In the genomic region with DNA sequence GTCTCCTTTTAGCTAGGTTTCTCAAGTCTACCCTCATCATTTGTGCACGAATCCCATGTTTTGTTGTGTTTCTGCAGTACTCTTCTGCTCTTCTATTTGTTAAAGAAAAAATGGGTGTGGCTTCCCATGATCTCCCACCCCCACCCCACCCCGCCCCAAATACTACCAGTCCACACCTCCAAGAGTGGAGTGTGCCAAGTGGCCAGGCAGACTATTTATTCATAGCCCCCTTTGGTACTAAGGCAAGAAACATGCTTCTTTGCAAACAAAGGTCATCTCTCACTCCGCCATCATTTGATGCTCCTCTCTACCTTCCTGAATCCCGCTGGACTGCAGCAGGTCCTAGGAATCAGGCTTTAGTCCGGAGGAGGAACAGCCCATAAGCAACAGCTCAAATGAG, we compare ENCODE assay signal across 9 mouse cellular contexts. TPM values are rescaled to one million over a fixed set of nuclear protein-coding genes. Genes with fewer than 3 reads are reported as not detected.
DNase-seq lines count a peak whose midpoint lies in the region; ATAC-seq and TF ChIP-seq lines count a peak whose summit lies in the region.
"Had no signal": no experiment of that assay in that cellular context is flagged by ENCODE, and none has a peak within 500 bp of the region (broad histone marks: within the 10 kb centered on the region; RNA-seq: fewer than 3 reads in every experiment).

No protein-coding gene starts in this region.

- DNase-seq in lung, postnatal 0 days (ENCODE audit: low spot score), result no peak
- no peak for DNase-seq in lung, postnatal 36 days
- no peak for DNase-seq in forebrain, embryonic 10.5 days (ENCODE audit: extremely low spot score, low spot score)
- DNase-seq in splenic B cell, adult 2 months (ENCODE audit: low read depth, low spot score), result peak; percentile 24
- DNase-seq in thymus, postnatal 10 days (ENCODE audit: low spot score in 2 of 2), result no peak
- DNase-seq in spleen, postnatal 14 days (ENCODE audit: low spot score in 2 of 2), result no peak
- DNase-seq: thymus, postnatal 36 days had no signal

- H3K4me3 ChIP-seq in lung, postnatal 0 days (ENCODE audit: low read depth, low read length), result peak overlapping the region; percentile 58
- peak overlapping the region; percentile 75 for H3K4me3 ChIP-seq in forebrain, embryonic 10.5 days
- peak overlapping the region; percentile 60 for H3K4me3 ChIP-seq in limb, embryonic 13.5 days

- H3K4me2 ChIP-seq in lung, postnatal 0 days (replicated peaks; ENCODE audit: low read depth, low read length), result peak overlapping the region; percentile 90
- peak overlapping the region; percentile 92 for H3K4me2 ChIP-seq in limb, embryonic 13.5 days (replicated peaks)

- no peak for TF ChIP-seq CTCF in lung, postnatal 0 days (IDR thresholded peaks at IDR 0.05)

- H3K4me1 ChIP-seq in lung, postnatal 0 days (ENCODE audit: insufficient read depth, low read depth, low read length), result peaks cover 22% of the 10 kb centered on the region; the same call in 1 of the 2 replicates
- H3K4me1 ChIP-seq in forebrain, embryonic 10.5 days, result peaks cover 51% of the 10 kb centered on the region
- peaks cover 23% of the 10 kb centered on the region for H3K4me1 ChIP-seq in limb, embryonic 13.5 days

- no peaks in the 10 kb centered on the region for H3K36me3 ChIP-seq in lung, postnatal 0 days (ENCODE audit: insufficient read depth, low read length)
- peaks cover 16% of the 10 kb centered on the region; the same call in 1 of the 2 replicates for H3K36me3 ChIP-seq in forebrain, embryonic 10.5 days (replicated peaks)
- H3K36me3 ChIP-seq in limb, embryonic 13.5 days, result no peaks in the 10 kb centered on the region
- no peaks in the 10 kb centered on the region; the same call in 1 of the 2 replicates for H3K36me3 ChIP-seq in splenic B cell, adult 2 months (ENCODE audit: control insufficient read depth, insufficient read depth, low read length, poor library complexity, severe bottlenecking)

- no peaks in the 10 kb centered on the region for H3K9me3 ChIP-seq in lung, postnatal 0 days (ENCODE audit: low read length)
- H3K9me3 ChIP-seq in forebrain, embryonic 10.5 days, result no peaks in the 10 kb centered on the region
- no peaks in the 10 kb centered on the region for H3K9me3 ChIP-seq in limb, embryonic 13.5 days

- no peak overlapping the region for H3K9ac ChIP-seq in lung, postnatal 0 days (replicated peaks; ENCODE audit: low read depth)
- H3K9ac ChIP-seq in limb, embryonic 13.5 days, result no peak overlapping the region

- WGBS in lung, postnatal 0 days, result 38% methylated on average over 5 of the region's 5 CpGs
- WGBS in forebrain, embryonic 10.5 days, result 47% methylated on average over 5 of the region's 5 CpGs
- 52% methylated on average over 5 of the region's 5 CpGs for WGBS in limb, embryonic 13.5 days

- TF ChIP-seq EP300 in lung, postnatal 0 days (IDR thresholded peaks at IDR 0.05), result no peak

- ATAC-seq in lung, postnatal 0 days, result no peak
- no peak for ATAC-seq in limb, embryonic 13.5 days (ENCODE audit: low FRiP score, low read depth)
- ATAC-seq in monocyte, adult 5-6 weeks (replicated peaks; ENCODE audit: insufficient number of reproducible peaks, low FRiP score, low TSS enrichment, poor library complexity, severe bottlenecking), result no peak

- H3K27me3 ChIP-seq in lung, postnatal 0 days (replicated peaks; ENCODE audit: insufficient read depth, low read length), result no peaks in the 10 kb centered on the region
- H3K27me3 ChIP-seq in forebrain, embryonic 10.5 days (ENCODE audit: poor library complexity, severe bottlenecking), result peaks cover 49% of the 10 kb centered on the region
- H3K27me3 ChIP-seq in limb, embryonic 13.5 days, result peaks cover 58% of the 10 kb centered on the region
- H3K27me3 ChIP-seq in splenic B cell, adult 2 months (ENCODE audit: control insufficient read depth, insufficient read depth, low read length, poor library complexity, severe bottlenecking), result no peaks in the 10 kb centered on the region

- peak overlapping the region; percentile 82; the same call in 1 of the 2 replicates for H3K27ac ChIP-seq in lung, postnatal 0 days (ENCODE audit: low read length)
- peak overlapping the region; percentile 91; the same call in 1 of the 2 replicates for H3K27ac ChIP-seq in forebrain, embryonic 10.5 days
- H3K27ac ChIP-seq in limb, embryonic 13.5 days, result no peak overlapping the region

RNA-seq across cellular contexts. Expression of a gene that starts 2.0 kb away (rescaled TPM):
- polyA plus RNA-seq in lung, postnatal 0 days (2015; fragmentation: Nextera tagmentation; extraction: Ambion mirVana), result 10.0 and 15.2 TPM in 2 replicates
- 23.5 and 24.8 TPM in 2 replicates for polyA plus RNA-seq in forebrain, embryonic 10.5 days (2016; fragmentation: Nextera tagmentation; extraction: Ambion mirVana)
- polyA plus RNA-seq in limb, embryonic 13.5 days (2015; fragmentation: Nextera tagmentation; extraction: Ambion mirVana), result 7.0 and 9.5 TPM in 2 replicates
- total RNA-seq in monocyte, adult 5-6 weeks (2017), result 33.5 to 63.6 TPM (median 45.1 TPM) in 3 replicates
